Mouse (Mus musculus): Measurements from ENCODE around the gene Npas1.

Gene Npas1

GRCm38 (mm10) chr7:16471549-16471948 lies 6.0 kb downstream of the Npas1 start:
- DNase-seq (ENCODE audit: low spot score in 2 of 2) = no peak

- no peak for DNase-seq (ENCODE audit: low spot score in 2 of 2)
Measured at GRCm38 (mm10) chr7:16468115-16468514, 9.4 kb downstream of the Npas1 start.

- no peak for DNase-seq (ENCODE audit: low spot score in 2 of 2)
Measured at GRCm38 (mm10) chr7:16466565-16466964, 11.0 kb downstream of the Npas1 start.

GRCm38 (mm10) chr7:16465568-16465967 lies 12.0 kb downstream of the Npas1 start:
- DNase-seq (ENCODE audit: low spot score in 2 of 2) = no peak

DNA sequence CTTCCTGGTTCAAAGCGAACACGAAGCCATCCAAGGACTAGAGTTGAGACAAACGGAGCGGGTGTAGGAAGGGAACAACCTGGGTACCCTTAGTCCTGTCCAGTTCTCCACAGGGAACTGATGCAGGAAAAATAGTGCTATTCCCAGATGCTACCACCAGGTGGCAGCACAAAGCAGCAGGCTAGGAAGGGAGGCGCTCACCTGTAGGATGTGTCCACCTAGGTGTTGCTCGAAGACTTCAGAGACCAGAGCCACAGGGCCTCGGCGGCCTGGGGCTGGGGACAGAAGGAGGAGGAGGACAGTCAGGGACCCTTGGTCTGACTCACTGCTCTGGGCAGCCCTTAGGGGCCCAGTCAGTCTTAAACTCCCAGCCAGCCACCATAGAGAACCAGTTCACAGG lies 12.4 kb downstream of the Npas1 start:
- peak in 1 of 2 experiments; percentile 44 for DNase-seq (ENCODE audit: low spot score in 2 of 2)

DNA sequence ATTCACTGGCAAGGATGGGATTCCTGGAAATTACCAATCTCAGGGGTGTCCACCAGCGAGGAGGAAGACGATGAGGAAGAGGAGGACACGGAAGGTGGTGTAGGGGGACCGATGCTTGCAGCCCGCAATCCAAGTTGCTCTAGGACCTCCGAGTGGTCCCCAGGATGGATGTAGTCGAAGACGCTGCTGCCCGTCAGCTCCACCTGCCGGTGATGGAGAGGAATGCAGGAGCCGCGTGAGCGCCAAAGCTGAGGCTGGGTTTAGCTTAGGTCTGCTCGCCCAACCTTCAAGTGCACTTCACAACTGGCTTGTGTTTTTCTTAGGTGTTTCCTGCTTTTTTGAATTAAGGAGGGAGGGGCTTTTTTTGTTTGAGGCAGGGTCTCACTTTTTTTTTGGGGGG lies 14.3 kb downstream of the Npas1 start:
- DNase-seq (ENCODE audit: low spot score in 2 of 2) = peak; percentile 48 to 68

DNA sequence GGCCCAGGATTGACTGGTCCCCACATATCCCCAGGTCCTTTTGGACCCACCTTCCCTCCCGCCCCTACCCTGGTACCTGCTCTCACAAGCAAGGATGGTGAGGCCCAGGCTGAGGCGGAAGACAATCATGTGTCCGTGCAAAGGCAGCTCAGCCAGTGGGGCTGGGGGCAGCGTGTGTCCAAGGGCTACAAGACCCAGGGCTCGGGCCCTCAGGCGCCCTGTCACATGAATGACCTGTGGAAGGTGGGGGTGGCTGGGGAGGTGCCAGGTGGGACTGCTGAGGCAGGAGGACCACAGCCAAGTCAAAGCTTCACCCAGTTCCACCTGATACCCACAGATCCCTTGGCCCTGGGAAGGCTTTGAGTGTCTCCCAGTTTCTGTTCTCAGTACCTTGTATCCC lies 15.8 kb downstream of the Npas1 start:
- no peak for DNase-seq (ENCODE audit: low spot score in 2 of 2)

DNA sequence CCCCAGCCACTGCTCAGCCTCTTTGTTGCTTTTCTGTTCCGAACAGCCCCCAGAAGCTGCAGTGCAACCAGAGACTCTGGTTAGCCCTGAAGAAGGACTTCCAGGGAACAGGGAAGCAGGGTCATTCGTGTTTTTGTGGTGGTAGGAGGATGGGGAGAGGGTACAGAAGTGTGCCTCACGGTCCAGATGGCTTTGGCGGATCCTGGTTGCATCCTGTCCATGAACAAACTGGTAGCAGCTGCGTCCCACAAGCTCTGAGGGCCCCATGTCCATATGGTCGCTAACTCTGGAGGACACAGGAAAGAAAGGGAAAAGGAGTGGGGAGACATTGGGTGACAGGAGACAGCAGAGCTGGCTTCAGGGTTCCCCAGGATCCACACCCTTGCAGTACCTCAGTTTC lies 16.4 kb downstream of the Npas1 start:
- no peak for DNase-seq (ENCODE audit: low spot score in 2 of 2)

DNA sequence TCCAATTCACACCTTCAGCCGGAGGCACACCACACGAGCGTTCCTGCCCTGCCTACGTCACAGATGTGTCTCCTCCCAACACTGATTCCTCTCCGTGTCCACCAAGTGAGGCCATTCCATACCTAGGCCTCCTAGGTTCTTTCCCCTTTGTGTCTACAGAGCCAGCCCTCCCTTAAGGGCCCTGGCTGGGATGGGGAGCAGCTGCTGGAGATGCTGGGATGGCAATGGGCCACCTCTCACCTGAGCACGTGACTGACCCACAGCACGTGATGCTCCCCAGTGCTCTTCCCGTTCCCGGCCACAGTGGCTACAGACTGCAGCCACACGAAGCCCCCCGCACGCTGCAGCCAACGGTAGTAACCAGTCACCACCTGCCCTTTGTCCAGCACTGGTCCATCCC lies 17.0 kb downstream of the Npas1 start:
- no peak for DNase-seq (ENCODE audit: low spot score in 2 of 2)

DNA sequence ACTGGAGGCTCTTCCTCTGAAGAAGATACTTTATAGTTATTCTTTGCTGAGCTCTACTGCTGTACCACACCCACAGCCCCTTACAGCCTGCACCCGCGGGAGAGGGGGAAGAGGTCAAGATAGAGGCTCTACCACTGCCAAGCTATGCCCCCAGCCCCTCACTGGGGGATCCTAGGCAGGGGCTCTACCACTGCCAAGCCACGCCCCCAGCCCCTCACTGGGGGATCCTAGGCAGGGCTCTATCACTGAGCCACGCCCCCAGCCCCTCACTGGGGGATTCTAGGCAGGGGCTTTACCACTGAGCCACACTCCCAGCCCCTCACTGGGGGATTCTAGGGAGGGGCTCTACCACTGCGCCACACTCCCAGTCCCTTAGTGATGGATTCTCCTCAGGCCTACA lies 21.2 kb downstream of the Npas1 start:
- DNase-seq (ENCODE audit: low spot score in 2 of 2) = no peak

DNA sequence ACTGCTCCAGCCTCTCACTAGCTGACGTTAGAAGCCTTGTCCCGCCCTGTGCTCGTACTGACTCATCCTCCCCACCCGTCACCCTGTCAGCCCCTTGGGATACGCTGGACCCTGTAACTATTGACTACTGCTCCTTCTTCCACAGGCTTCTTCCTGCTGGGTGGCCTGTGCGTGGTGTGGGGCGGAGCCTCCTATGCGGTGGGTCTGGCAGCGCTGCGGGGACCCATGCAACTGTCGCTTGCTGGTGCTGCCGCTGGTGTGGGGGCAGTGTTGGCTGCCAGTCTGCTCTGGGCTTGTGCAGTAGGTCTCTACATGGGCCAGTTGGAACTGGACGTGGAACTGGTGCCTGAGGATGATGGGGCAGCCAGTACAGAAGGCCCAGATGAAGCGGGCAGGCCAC lies 22.5 kb downstream of the Npas1 start:
- no peak for DNase-seq (ENCODE audit: low spot score in 2 of 2)

- peak; percentile 49 to 78 for DNase-seq (ENCODE audit: low spot score in 2 of 2)
Measured at GRCm38 (mm10) chr7:16453118-16453711, 24.3 kb downstream of the Npas1 start.

- DNase-seq (ENCODE audit: low spot score in 2 of 2) = peak; percentile 95 to 98
Measured at GRCm38 (mm10) chr7:16452587-16453073, 24.9 kb downstream of the Npas1 start, which contains the start of gene Tmem160. Gene Tmem160, plus strand, starts transcription at chr7:16452779.

- no peak for DNase-seq (ENCODE audit: low spot score in 2 of 2)
Measured at GRCm38 (mm10) chr7:16451656-16452055, 25.9 kb downstream of the Npas1 start.

- DNase-seq (ENCODE audit: low spot score in 2 of 2) = no peak
Measured at GRCm38 (mm10) chr7:16441241-16441640, 36.3 kb downstream of the Npas1 start.

GRCm38 (mm10) chr7:16435088-16435487 lies 42.4 kb downstream of the Npas1 start:
- no peak for DNase-seq (ENCODE audit: low spot score in 2 of 2)

- no peak for DNase-seq (ENCODE audit: low spot score in 2 of 2)
Measured at GRCm38 (mm10) chr7:16433352-16433971, 44.1 kb downstream of the Npas1 start.

DNA sequence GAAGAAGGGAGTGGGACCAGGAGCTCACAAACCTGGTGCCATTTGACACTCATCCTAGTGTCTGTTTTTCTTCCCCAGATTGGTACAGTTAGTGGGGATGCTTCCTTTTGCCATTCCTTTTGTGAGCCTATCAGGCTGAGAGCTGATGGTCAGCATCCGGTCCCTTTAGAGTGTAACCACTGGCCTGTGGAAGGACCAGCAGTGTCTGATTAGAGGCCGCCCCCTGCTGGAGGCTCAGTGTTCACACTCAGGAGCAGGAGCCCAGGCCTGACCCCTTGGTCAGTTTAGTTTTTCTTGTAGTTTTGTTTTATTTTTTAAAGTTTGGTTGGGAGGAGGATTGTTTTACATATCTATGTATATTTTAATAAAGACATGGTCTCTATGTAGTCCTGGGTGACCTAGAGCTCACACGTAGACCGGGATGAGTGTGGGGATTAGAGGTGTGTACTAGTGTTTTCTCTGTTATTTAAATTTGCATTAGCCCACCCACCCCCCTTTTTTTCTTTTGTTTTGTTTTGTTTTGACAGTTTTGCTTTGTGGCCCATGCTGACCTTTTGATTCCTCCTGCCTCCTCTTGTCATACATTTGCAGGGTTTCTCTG lies 51.3 kb downstream of the Npas1 start:
- peak; percentile 81 to 82 for DNase-seq (ENCODE audit: low spot score in 2 of 2)

GRCm38 (mm10) chr7:16425721-16426120 lies 51.8 kb downstream of the Npas1 start:
- DNase-seq (ENCODE audit: low spot score in 2 of 2) = no peak

DNA sequence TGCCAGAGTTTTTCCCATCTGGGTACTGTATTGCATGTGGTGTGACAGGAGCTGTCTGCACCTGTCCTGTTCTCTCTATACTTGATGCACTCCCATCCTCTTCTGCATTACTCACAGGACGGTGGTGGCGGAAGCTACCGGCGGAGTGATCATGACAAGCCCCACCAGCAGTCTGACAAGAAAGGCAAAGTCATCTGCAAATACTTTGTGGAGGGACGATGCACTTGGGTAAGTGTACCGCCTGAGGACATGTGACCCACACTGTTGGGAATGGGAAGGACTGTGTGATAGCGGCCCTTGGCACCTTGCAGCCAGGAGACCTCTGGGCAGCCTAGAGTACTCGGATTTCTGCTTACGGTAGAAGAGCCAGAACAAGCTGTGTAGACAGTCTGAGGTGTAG lies 53.8 kb downstream of the Npas1 start:
- DNase-seq (ENCODE audit: low spot score in 2 of 2) = no peak

- DNase-seq (ENCODE audit: low spot score in 2 of 2) = no peak
Measured at GRCm38 (mm10) chr7:16422222-16422856, 55.2 kb downstream of the Npas1 start.

- no peak for DNase-seq (ENCODE audit: low spot score in 2 of 2)
Measured at GRCm38 (mm10) chr7:16420493-16421118, 56.9 kb downstream of the Npas1 start.
